Mouse (Mus musculus) frontal cortex, postnatal 36 days (tissue): ENCODE data around the gene Atad1.
"Not testable (repeated sequence)": the region's sequence is repeated elsewhere in the genome, so short reads cannot be mapped to it uniquely, and the experiment has no call there.

ENCODE experiments used
- DNase-seq, 2 experiments: peaks; one replicate each; pipeline ENCODE4 v3.0.0; 2022; ENCODE audit warnings: low spot score in 2 of 2

Atad1 gene

DNA sequence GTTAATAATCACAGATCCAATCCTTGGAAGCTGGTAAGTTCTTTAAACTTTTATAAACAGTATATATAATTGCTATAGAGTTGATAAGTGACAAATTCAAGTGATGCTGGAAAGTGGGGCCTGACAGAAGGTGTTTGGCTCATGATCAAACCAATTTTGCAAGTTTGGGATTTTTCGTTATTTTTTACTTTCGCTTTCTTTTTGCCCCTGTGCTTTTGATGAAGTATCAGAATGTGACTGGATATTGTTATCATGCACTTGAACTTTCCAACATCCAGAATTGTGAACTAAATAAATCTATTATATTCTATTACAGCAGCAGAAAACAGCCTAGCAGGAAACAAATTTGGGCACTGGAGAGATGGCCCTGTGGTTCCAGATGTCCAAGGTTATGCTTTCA lies 58.7 kb downstream of the Atad1 start:
- no peak for DNase-seq

- no peak for DNase-seq
Measured at GRCm38 (mm10) chr19:32675766-32676165, 63.8 kb downstream of the Atad1 start.

DNA sequence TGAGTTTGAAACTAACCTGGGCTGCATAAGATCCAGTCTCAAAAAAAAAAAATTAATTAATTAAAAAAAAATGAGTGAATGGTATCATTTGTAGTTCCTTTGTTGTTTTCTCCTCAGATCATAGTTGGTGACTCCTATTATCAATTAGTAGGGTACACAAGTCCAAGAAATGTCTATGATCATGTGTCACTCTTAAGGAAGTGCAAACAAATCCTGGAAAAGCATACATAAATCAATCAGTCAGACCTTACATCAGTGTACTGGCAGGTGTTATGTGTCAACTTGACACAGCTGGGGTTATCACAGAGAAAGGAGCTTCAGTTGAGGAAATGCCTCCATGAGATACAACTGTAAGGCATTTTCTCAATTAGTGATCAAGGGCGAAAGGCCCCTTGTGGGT lies 71.8 kb downstream of the Atad1 start:
- not testable (repeated sequence) for DNase-seq

GRCm38 (mm10) chr19:32665243-32665642 lies 74.3 kb downstream of the Atad1 start:
- DNase-seq: no peak

- DNase-seq: no peak
Measured at GRCm38 (mm10) chr19:32662936-32663335, 76.7 kb downstream of the Atad1 start.

GRCm38 (mm10) chr19:32659346-32659745 lies 80.2 kb downstream of the Atad1 start:
- no peak for DNase-seq

- no peak for DNase-seq
Measured at GRCm38 (mm10) chr19:32653630-32654362, 85.8 kb downstream of the Atad1 start.

- DNase-seq: no peak
Measured at GRCm38 (mm10) chr19:32653122-32653521, 86.5 kb downstream of the Atad1 start.

GRCm38 (mm10) chr19:32651046-32651445 lies 88.5 kb downstream of the Atad1 start:
- no peak for DNase-seq

- no peak for DNase-seq
Measured at GRCm38 (mm10) chr19:32648019-32648571, 91.5 kb downstream of the Atad1 start.

DNA sequence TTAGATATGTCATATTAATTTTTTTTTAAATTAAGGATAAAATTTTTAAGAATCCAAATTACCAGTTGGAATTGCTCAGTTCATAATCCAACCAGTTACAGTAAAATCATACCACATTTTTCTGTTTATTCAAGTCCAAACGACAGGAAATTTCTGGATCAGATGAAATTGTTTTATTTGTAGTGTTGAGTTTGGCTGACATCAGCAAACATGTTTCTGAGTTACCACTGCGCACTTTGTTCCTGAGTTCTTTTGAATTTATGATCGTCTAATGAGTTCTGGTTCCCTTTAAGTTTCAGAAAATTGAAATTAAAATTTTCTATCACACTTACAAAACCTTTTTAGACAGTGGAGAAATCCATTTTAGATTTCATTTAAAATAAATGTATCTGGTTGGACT lies 93.2 kb downstream of the Atad1 start:
- no peak for DNase-seq

GRCm38 (mm10) chr19:32645939-32646338 lies 93.6 kb downstream of the Atad1 start:
- DNase-seq: no peak

DNA sequence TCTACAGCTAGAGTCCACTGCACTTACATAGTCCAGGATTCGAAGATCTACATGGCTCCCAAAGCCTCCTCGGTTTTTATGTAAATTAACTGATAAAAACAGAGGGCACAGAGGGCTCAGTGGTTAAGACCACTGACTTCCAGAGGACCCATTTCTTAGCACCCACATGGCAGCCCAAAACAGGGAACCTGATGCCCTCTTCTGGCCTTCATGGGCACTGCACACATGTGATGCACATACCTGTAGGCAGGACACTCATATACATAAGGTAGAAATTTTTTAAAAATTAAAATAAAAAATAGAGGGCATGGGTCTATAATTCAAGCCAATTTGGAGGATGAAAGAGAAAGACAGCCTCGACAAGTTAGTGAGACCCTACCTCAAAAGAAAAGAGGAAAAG lies 95.9 kb downstream of the Atad1 start:
- DNase-seq: no peak

- DNase-seq: no peak
Measured at GRCm38 (mm10) chr19:32641995-32642394, 97.6 kb downstream of the Atad1 start.

- DNase-seq: no peak
Measured at GRCm38 (mm10) chr19:32641535-32641934, 98.1 kb downstream of the Atad1 start.

DNA sequence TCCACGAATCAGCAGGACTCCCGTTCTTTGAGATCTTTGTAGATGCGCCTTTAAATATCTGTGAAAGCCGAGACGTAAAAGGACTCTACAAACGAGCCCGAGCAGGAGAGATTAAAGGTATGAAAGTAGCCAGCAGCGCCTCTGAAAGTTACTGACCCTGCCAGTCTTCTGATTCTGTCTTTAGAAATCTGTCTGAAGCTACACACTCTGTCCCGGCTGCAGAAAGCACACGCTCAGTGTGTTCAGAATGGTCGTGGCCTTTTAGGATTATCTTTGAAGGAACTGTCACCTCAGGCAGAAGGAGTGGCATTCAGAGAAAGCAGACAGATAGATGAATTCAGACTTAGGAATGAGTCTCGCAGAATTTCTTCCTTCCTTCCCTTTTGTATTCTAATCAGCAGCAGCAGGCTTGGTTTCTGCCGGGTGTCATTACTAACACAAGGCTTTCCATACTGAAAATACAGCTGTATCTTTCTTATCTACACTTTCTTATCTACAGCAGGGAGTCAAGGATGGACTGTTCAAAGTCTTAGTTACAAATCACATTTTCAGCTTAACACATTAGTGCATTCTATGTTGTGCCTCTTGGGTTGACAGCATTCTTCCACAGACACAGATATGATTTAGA lies 101.2 kb downstream of the Atad1 start:
- DNase-seq: no peak

DNA sequence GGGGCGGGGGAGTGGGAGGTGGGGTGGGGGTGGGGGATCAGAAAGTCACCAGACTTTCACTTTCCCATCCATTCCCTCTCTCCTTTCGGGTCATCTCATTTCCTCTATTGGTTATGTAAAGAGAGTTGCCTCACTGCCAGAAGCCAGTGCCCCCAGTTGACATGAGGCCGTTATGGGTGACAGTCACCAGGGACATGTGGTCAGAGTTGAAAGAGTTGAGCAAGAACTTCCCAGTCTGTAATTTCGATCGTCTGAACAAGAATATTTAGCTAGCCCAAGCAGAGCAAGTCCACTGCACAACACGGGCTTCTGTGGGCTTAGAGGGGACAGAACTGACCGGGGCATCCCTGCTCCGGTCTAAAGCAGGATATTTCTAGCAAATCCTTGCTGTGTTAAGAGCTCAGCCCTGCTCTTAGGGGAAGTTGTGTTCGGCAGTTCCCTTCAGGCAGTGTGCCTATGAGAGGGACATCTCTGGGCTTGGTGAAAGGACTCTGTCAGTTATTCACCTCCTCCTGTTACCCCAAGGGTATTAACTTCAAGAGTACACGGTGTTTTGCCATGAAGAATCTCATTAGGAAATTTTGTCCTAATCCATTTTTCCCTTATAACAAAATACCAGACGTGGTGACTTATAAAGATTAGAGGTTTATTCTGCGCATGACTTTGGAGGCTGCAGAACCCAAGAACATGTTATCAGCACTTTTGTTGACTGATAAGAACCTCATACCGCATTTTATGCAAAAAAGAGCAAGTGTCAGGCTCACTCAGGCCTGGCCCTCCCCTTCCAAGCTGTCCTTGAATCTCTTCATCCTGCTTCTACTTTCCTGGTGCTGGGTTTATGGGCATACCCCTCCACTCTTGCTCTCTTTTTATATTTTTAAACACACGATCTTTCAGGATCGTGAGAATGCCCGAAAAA lies 102.0 kb downstream of the Atad1 start:
- no peak for DNase-seq

- no peak for DNase-seq
Measured at GRCm38 (mm10) chr19:32634916-32635315, 104.7 kb downstream of the Atad1 start.

DNA sequence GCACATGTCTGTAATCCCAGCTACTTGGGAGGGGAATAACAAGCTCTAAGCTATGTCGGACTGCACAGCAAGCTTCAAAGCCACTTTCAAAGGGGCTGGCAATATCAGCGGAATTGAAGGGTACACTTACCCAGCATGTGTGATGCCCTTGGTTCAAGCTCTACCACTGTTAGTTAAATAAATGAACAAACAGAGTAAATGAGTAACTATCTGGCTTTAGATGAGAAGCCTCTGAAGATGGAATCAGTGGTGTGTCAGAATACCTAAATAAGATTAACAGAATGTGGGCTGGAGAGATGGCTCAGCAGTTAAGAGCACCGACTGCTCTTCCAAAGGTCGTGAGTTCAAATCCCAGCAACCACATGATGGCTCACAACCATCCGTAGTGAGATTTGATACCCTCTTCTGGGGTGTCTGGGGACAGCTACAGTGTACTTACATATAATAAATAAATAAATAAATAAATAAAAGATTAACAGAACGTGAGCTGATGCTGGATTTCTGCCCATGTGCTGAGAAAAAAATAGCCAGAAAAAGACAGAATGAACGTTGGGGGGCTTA lies 110.9 kb downstream of the Atad1 start:
- no peak for DNase-seq

DNA sequence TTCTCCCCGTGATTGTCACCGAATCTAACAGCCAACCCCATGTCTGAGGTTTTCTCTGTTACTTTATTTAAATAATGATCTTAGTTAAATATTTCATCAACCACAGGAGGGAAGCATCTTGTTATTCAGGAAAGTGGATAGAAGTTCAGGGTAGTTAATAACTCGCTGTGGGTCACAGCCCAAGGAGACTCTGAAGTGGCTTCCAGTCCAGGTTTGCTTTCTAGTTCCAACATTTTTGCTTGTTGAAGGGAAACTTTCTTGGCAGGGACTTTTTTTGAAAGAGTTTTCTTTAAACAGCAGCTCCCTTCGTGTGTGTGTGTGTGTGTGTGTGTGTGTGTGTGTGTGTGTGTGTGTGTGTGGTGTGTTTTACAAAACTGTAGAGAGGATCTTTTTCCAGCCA lies 112.0 kb downstream of the Atad1 start:
- no peak for DNase-seq

DNA sequence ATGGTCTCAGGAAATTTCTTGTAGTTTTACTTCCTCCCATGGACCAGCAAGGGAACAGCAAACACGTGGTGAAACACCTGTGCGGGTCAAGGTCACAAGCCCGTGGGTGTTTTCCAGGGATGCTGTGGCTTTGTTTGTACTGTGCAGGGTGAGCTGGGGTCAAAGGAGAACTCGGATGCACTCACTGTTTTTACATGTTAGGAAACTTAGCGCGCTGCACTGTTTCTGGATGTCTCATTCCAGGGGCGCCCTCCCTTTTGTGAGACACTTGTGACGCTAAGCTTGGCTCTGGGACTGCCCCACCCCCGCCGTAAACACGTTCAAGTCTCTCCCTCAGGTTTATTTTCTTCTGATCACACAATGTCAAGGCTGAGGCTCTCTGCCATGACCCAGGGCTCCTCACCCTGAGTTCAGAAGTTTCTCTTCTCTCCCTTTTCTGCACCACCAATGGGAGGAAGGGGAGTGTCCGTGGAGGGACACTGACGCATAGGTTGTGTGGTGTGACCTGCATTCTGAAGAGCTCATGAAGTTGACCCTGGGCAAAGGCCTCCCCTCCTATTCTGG lies 112.7 kb downstream of the Atad1 start:
- no peak for DNase-seq

DNA sequence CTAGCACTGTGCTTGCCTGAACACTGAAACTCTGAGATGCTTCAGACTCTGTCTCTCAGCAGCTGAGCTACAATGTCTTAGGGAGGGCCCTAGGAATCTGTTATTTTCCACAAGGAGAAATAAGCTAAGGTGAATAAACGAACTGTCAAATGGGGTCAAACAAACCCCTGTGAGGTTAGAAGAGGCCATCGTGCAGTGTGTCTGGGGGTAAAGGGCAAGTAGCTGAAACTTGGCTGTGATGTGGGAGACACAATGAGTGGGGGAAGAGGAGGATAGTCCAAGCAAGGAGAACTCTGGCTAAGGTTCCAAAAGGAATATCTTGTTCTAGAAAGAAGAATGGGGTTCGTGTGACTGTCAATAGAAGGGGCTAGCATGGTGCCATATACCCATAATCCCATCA lies 117.4 kb downstream of the Atad1 start:
- no peak for DNase-seq
